ENCODE assay signal across 9 mouse cellular contexts in genomic region chr14:105232421-105232820, GRCm38 (mm10). TPM values are rescaled to one million over a fixed set of nuclear protein-coding genes. Genes with fewer than 3 reads are reported as not detected.
A peak's percentile ranks its signal among the peaks of the same experiment; 100 is the strongest.
DNase-seq lines count a peak whose midpoint lies in the region; ATAC-seq and TF ChIP-seq lines count a peak whose summit lies in the region.
"Had no signal": no experiment of that assay in that cellular context is flagged by ENCODE, and none has a peak within 500 bp of the region (broad histone marks: within the 10 kb centered on the region; RNA-seq: fewer than 3 reads in every experiment).

No protein-coding gene starts in this region.

- no peak overlapping the region for H3K4me2 ChIP-seq in hindbrain, postnatal 0 days (ENCODE audit: low read depth, low read length)
- H3K4me2 ChIP-seq in hindbrain, embryonic 14.5 days (replicated peaks): no peak overlapping the region
- H3K4me2 ChIP-seq in liver, embryonic 11.5 days: no peak overlapping the region
- H3K4me2 ChIP-seq in stomach, embryonic 14.5 days (replicated peaks; ENCODE audit: low read depth, low read length): no peak overlapping the region
- H3K4me2 ChIP-seq: neural tube, embryonic 13.5 days had no signal

- H3K9me3 ChIP-seq in hindbrain, postnatal 0 days (ENCODE audit: low read length): no peaks in the 10 kb centered on the region
- H3K9me3 ChIP-seq in hindbrain, embryonic 14.5 days (ENCODE audit: control insufficient read depth, low read length): no peaks in the 10 kb centered on the region
- no peaks in the 10 kb centered on the region for H3K9me3 ChIP-seq in E14TG2a.4 (ENCODE audit: low read length)
- no peaks in the 10 kb centered on the region for H3K9me3 ChIP-seq in liver, embryonic 11.5 days (ENCODE audit: control insufficient read depth, low read length)
- H3K9me3 ChIP-seq in stomach, embryonic 14.5 days (ENCODE audit: control insufficient read depth, low read depth, low read length): no peaks in the 10 kb centered on the region
- H3K9me3 ChIP-seq: neural tube, embryonic 13.5 days had no signal

- no peak for TF ChIP-seq POLR2A in embryonic fibroblast, embryonic 13.5 days (IDR thresholded peaks at IDR 0.05; ENCODE audit: low read depth, low read length)

- 0 out of 2 replicates have a peak, but pooled peaks have one; percentile 29 for ATAC-seq in hindbrain, postnatal 0 days
- ATAC-seq in hindbrain, embryonic 14.5 days (ENCODE audit: low FRiP score): no peak
- ATAC-seq in liver, embryonic 11.5 days (replicated peaks; ENCODE audit: low FRiP score): peak; percentile 65
- ATAC-seq in stomach, embryonic 14.5 days (ENCODE audit: insufficient number of reproducible peaks, insufficient read depth, low FRiP score, low read depth): 0 out of 2 replicates have a peak, but pooled peaks have one; percentile 28

- no peak overlapping the region for H3K9ac ChIP-seq in hindbrain, postnatal 0 days (replicated peaks; ENCODE audit: low read length)
- no peak overlapping the region for H3K9ac ChIP-seq in hindbrain, embryonic 14.5 days
- H3K9ac ChIP-seq in liver, embryonic 11.5 days (ENCODE audit: low read depth, low read length): no peak overlapping the region
- H3K9ac ChIP-seq in stomach, embryonic 14.5 days (replicated peaks; ENCODE audit: low read depth, low read length): no peak overlapping the region
- H3K9ac ChIP-seq: neural tube, embryonic 13.5 days had no signal

- no peak overlapping the region for H3K4me3 ChIP-seq in hindbrain, postnatal 0 days (ENCODE audit: low read length)
- no peak overlapping the region for H3K4me3 ChIP-seq in hindbrain, embryonic 14.5 days (replicated peaks; ENCODE audit: low read length)
- no peak overlapping the region for H3K4me3 ChIP-seq in E14TG2a.4 (replicated peaks; ENCODE audit: low read length)
- no peak overlapping the region for H3K4me3 ChIP-seq in embryonic fibroblast, embryonic 13.5 days (ENCODE audit: insufficient read depth, low read length)
- no peak overlapping the region for H3K4me3 ChIP-seq in liver, embryonic 11.5 days (ENCODE audit: low read depth, low read length)
- no peak overlapping the region for H3K4me3 ChIP-seq in stomach, embryonic 14.5 days (ENCODE audit: low read depth, low read length)
- H3K4me3 ChIP-seq: neural tube, embryonic 13.5 days had no signal

- H3K36me3 ChIP-seq in hindbrain, postnatal 0 days (ENCODE audit: insufficient read depth, low read length): no peaks in the 10 kb centered on the region
- H3K36me3 ChIP-seq in hindbrain, embryonic 14.5 days (replicated peaks; ENCODE audit: control insufficient read depth, insufficient read depth): no peaks in the 10 kb centered on the region
- no peaks in the 10 kb centered on the region for H3K36me3 ChIP-seq in E14TG2a.4 (ENCODE audit: insufficient read depth, low read length)
- no peaks in the 10 kb centered on the region for H3K36me3 ChIP-seq in liver, embryonic 11.5 days (ENCODE audit: control insufficient read depth, insufficient read depth, low read length)
- no peaks in the 10 kb centered on the region for H3K36me3 ChIP-seq in stomach, embryonic 14.5 days (ENCODE audit: control insufficient read depth, insufficient read depth, low read length)
- H3K36me3 ChIP-seq: neural tube, embryonic 13.5 days had no signal

- TF ChIP-seq CTCF in hindbrain, postnatal 0 days (IDR thresholded peaks at IDR 0.05; ENCODE audit: low read depth): peak; percentile 49
- TF ChIP-seq CTCF in E14TG2a.4 (conservative IDR thresholded peaks at IDR 0.05; ENCODE audit: low read length): 0 out of 2 replicates have a peak, but pooled peaks have one; percentile 20
- TF ChIP-seq CTCF in embryonic fibroblast, embryonic 13.5 days (IDR thresholded peaks at IDR 0.05; ENCODE audit: borderline replicate concordance, insufficient read depth, low read length): peak; percentile 66; the same call in 1 of the 2 replicates

- peak; percentile 17 for DNase-seq in hindbrain, postnatal 0 days (ENCODE audit: low spot score)
- DNase-seq in hindbrain, embryonic 14.5 days (ENCODE audit: low spot score): no peak
- DNase-seq in adrenal gland, postnatal 14 days: peak; percentile 42
- DNase-seq in liver, embryonic 11.5 days (ENCODE audit: low spot score): no peak
- DNase-seq in adipocyte (ENCODE audit: low spot score): no peak

- H3K27me3 ChIP-seq in hindbrain, postnatal 0 days (ENCODE audit: insufficient read depth, low read length): no peaks in the 10 kb centered on the region
- no peaks in the 10 kb centered on the region for H3K27me3 ChIP-seq in hindbrain, embryonic 14.5 days (ENCODE audit: control insufficient read depth, insufficient read depth, low read length)
- no peaks in the 10 kb centered on the region for H3K27me3 ChIP-seq in E14TG2a.4 (ENCODE audit: insufficient read depth, low read length)
- H3K27me3 ChIP-seq in liver, embryonic 11.5 days (replicated peaks; ENCODE audit: control insufficient read depth, insufficient read depth, low read length): no peaks in the 10 kb centered on the region
- H3K27me3 ChIP-seq in stomach, embryonic 14.5 days (ENCODE audit: control insufficient read depth, insufficient read depth, low read length): no peaks in the 10 kb centered on the region
- H3K27me3 ChIP-seq: neural tube, embryonic 13.5 days had no signal

- no peaks in the 10 kb centered on the region for H3K4me1 ChIP-seq in hindbrain, postnatal 0 days (ENCODE audit: insufficient read depth, low read length)
- H3K4me1 ChIP-seq in hindbrain, embryonic 14.5 days (replicated peaks; ENCODE audit: control insufficient read depth, insufficient read depth, low read length): no peaks in the 10 kb centered on the region
- H3K4me1 ChIP-seq in E14TG2a.4 (replicated peaks; ENCODE audit: low read depth, low read length): no peaks in the 10 kb centered on the region
- H3K4me1 ChIP-seq in embryonic fibroblast, embryonic 13.5 days (ENCODE audit: control insufficient read depth, insufficient read depth, low read length): no peaks in the 10 kb centered on the region
- H3K4me1 ChIP-seq in liver, embryonic 11.5 days (replicated peaks; ENCODE audit: control insufficient read depth, insufficient read depth, low read length): no peaks in the 10 kb centered on the region
- no peaks in the 10 kb centered on the region for H3K4me1 ChIP-seq in stomach, embryonic 14.5 days (ENCODE audit: control insufficient read depth, insufficient read depth, low read length)
- H3K4me1 ChIP-seq: neural tube, embryonic 13.5 days had no signal

- WGBS in hindbrain, postnatal 0 days: 55% methylated on average over 6 of the region's 6 CpGs
- 49% methylated on average over 6 of the region's 6 CpGs for WGBS in hindbrain, embryonic 14.5 days
- WGBS in liver, embryonic 11.5 days: 39% methylated on average over 6 of the region's 6 CpGs
- WGBS in stomach, embryonic 14.5 days: 44% methylated on average over 6 of the region's 6 CpGs

- H3K27ac ChIP-seq in hindbrain, postnatal 0 days: no peak overlapping the region
- no peak overlapping the region for H3K27ac ChIP-seq in hindbrain, embryonic 14.5 days
- H3K27ac ChIP-seq in embryonic fibroblast, embryonic 13.5 days (ENCODE audit: insufficient read depth, low read length): no peak overlapping the region
- no peak overlapping the region for H3K27ac ChIP-seq in liver, embryonic 11.5 days (ENCODE audit: low read depth, low read length)
- no peak overlapping the region for H3K27ac ChIP-seq in stomach, embryonic 14.5 days (ENCODE audit: low read length)
- H3K27ac ChIP-seq: neural tube, embryonic 13.5 days had no signal

RNA-seq across cellular contexts. Expression of gene Ndfip2, which starts 26.0 kb away (rescaled TPM):
- total RNA-seq in hindbrain, postnatal 0 days (2014; rRNA removed): 155 and 175 TPM in 2 replicates
- 118 and 119 TPM in 2 replicates for polyA plus RNA-seq in hindbrain, postnatal 0 days (2015; fragmentation: Nextera tagmentation; extraction: Ambion mirVana)
- 134 and 151 TPM in 2 replicates for polyA plus RNA-seq in hindbrain, embryonic 14.5 days (2014; fragmentation: Nextera tagmentation; extraction: Ambion mirVana)
- total RNA-seq in adrenal gland, postnatal 14 days (2021): 36.5 and 36.8 TPM in 2 replicates
- 44.0 and 45.3 TPM in 2 replicates for polyA plus RNA-seq in embryonic fibroblast, embryonic 13.5 days (2011; ENCODE audit: insufficient read length, low read depth, missing spikeins)
- 35.3 and 38.4 TPM in 2 replicates for polyA plus RNA-seq in liver, embryonic 11.5 days (2014; fragmentation: Nextera tagmentation; extraction: Ambion mirVana)
- 71.2 and 79.0 TPM in 2 replicates for polyA plus RNA-seq in stomach, embryonic 14.5 days (2014; fragmentation: Nextera tagmentation; extraction: Ambion mirVana)

RNA-seq across cellular contexts. Expression of gene Rbm26, which starts 55.3 kb away (rescaled TPM):
- total RNA-seq in hindbrain, postnatal 0 days (2014; rRNA removed): 32.9 and 35.9 TPM in 2 replicates
- 30.6 and 34.5 TPM in 2 replicates for polyA plus RNA-seq in hindbrain, postnatal 0 days (2015; fragmentation: Nextera tagmentation; extraction: Ambion mirVana)
- 34.6 and 40.4 TPM in 2 replicates for polyA plus RNA-seq in hindbrain, embryonic 14.5 days (2014; fragmentation: Nextera tagmentation; extraction: Ambion mirVana)
- 43.5 and 48.2 TPM in 2 replicates for total RNA-seq in adrenal gland, postnatal 14 days (2021)
- 61.4 and 76.8 TPM in 2 replicates for polyA plus RNA-seq in embryonic fibroblast, embryonic 13.5 days (2011; ENCODE audit: insufficient read length, low read depth, missing spikeins)
- 25.4 and 28.7 TPM in 2 replicates for polyA plus RNA-seq in liver, embryonic 11.5 days (2014; fragmentation: Nextera tagmentation; extraction: Ambion mirVana)
- 57.3 and 57.6 TPM in 2 replicates for polyA plus RNA-seq in stomach, embryonic 14.5 days (2014; fragmentation: Nextera tagmentation; extraction: Ambion mirVana)

Comparison
In these comparisons a context has a peak if more than half of its experiments do, and no peak if none do; other contexts are left out.
1. DNase-seq: peak in hindbrain, postnatal 0 days (single experiment) and adrenal gland, postnatal 14 days (single experiment); none in hindbrain, embryonic 14.5 days (single experiment), liver, embryonic 11.5 days (single experiment) and adipocyte (single experiment).
2. Peak in every context shown above with its lines, with median percentiles within 50 percentile points of each other: CTCF ChIP-seq.